Mouse (Mus musculus): ENCODE data around the gene Adat3. TPM values are rescaled to one million over a fixed set of nuclear protein-coding genes. Genes with fewer than 3 reads are reported as not detected.

Adat3 gene
- 5.6 and 6.7 TPM in 2 replicates for polyA plus RNA-seq (2015; fragmentation: Nextera tagmentation; extraction: Ambion mirVana)

GRCm38 (mm10) chr10:80602698-80603325 lies at the start of gene Adat3, which contains the start of gene Scamp4:
TSS of gene Adat3 (plus strand) at chr10:80602880.
TSS of gene Scamp4 (plus strand) at chr10:80602872.
- peaks cover 19% of the 10 kb centered on the region for H3K4me1 ChIP-seq (ENCODE audit: control insufficient read depth, insufficient read depth, low read length)
- peak; percentile 95 for ATAC-seq (ENCODE audit: insufficient read depth, low FRiP score)
- peak within 1 kb of the TSS; percentile 79 for H3K4me3 ChIP-seq (replicated peaks; ENCODE audit: low read length)
- no peaks in the 10 kb centered on the region for H3K27me3 ChIP-seq (ENCODE audit: control insufficient read depth, insufficient read depth, low read length)
- no peaks in the 10 kb centered on the region for H3K9me3 ChIP-seq (replicated peaks; ENCODE audit: control insufficient read depth, low read length)
- H3K9ac ChIP-seq (ENCODE audit: low read length), result peak within 1 kb of the TSS; percentile 84
- H3K4me2 ChIP-seq (ENCODE audit: low read depth, low read length), result peak within 1 kb of the TSS; percentile 89
- H3K36me3 ChIP-seq (ENCODE audit: control insufficient read depth, insufficient read depth, low read length), result peaks cover 9% of the 10 kb centered on the region
- H3K27ac ChIP-seq (ENCODE audit: low read length), result peak within 1 kb of the TSS; percentile 89
- WGBS, result under 1% methylated on average over 54 of the region's 54 CpGs

GRCm38 (mm10) chr10:80553575-80553974 lies 49.1 kb upstream of the Adat3 start:
- H3K4me1 ChIP-seq (ENCODE audit: control insufficient read depth, insufficient read depth, low read length), result peaks cover 15% of the 10 kb centered on the region; the same call in 1 of the 2 replicates
- no peak overlapping the region for H3K4me3 ChIP-seq (replicated peaks; ENCODE audit: low read length)
- H3K9me3 ChIP-seq (replicated peaks; ENCODE audit: control insufficient read depth, low read length), result no peaks in the 10 kb centered on the region
- H3K27me3 ChIP-seq (ENCODE audit: control insufficient read depth, insufficient read depth, low read length), result no peaks in the 10 kb centered on the region
- no peak overlapping the region for H3K4me2 ChIP-seq (ENCODE audit: low read depth, low read length)
- ATAC-seq (ENCODE audit: insufficient read depth, low FRiP score), result no peak
- no peak overlapping the region for H3K9ac ChIP-seq (ENCODE audit: low read length)
- no peak overlapping the region for H3K27ac ChIP-seq (ENCODE audit: low read length)
- WGBS, result 79% methylated on average over 8 of the region's 8 CpGs
- H3K36me3 ChIP-seq (ENCODE audit: control insufficient read depth, insufficient read depth, low read length), result 0 out of 2 replicates have a peak, but pooled peaks cover 4% of the 10 kb centered on the region

DNA sequence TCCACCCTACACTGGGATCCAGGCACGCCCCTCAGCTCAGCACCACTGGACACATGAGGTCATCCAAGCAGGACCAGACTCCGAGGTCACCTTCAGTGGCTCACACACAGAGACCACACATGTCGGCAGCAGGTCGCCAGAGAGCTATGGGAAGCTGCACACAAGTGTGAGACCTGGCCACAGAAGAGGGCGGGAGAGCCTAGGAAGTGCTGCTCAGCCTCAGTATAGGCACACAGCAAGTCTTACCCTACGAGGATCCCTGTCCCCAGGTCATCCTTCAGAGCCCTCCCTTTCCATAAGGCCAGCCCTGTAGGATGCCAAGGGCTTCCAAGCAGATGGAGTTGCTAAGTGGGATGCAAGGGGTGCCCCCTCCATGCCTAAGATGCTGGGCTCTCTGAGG lies 48.7 kb upstream of the Adat3 start:
- 77% methylated on average over 6 of the region's 6 CpGs for WGBS

DNA sequence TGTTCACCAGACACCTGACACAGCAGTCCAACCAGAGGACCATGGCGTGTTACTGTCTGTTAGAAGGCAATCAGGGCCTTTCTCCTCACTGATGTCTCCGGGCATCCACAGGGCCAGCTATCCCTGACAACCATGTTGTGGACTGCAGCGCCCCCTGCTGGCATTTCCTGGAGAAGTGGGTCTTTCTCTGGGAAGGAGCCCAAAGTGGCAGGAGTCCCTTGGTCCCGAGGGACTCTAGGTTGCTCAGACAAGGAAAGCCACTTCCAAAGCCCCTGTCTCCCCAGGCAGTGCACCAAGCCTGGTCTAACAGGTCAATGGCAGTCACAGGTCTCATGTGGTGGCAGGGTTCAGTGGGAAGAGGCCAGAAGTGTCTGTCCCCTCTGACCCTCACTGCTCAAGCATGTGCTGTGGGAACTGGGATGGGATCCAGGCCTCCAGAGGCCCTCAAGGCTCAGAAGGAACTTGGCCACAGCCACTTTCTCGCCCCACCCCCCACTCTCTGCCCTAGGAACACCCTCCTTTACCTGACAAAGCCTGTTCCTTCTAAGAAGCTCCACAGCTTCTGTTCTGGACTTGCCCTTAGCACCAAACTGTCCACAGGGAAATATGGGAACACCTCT lies 45.2 kb upstream of the Adat3 start:
- Histone ChIP-seq H3K4me2 (ENCODE audit: low read depth, low read length) (no peak overlapping the region), H3K27me3 (ENCODE audit: control insufficient read depth, insufficient read depth, low read length) (no peaks in the 10 kb centered on the region), H3K36me3 (ENCODE audit: control insufficient read depth, insufficient read depth, low read length) (no peaks in the 10 kb centered on the region), H3K4me3 (replicated peaks; ENCODE audit: low read length) (no peak overlapping the region), H3K9ac (ENCODE audit: low read length) (peak overlapping the region; percentile 40; the same call in 1 of the 2 replicates), H3K4me1 (ENCODE audit: control insufficient read depth, insufficient read depth, low read length) (peaks cover 32% of the 10 kb centered on the region), H3K27ac (ENCODE audit: low read length) (no peak overlapping the region), H3K9me3 (replicated peaks; ENCODE audit: control insufficient read depth, low read length) (no peaks in the 10 kb centered on the region)
- 32% methylated on average over 5 of the region's 5 CpGs for WGBS
- ATAC-seq (ENCODE audit: insufficient read depth, low FRiP score), result no peak

More for the DNA sequence above, 48.7 kb upstream of the Adat3 start:
- Histone ChIP-seq H3K27ac (ENCODE audit: low read length) (no peak overlapping the region), H3K9me3 (replicated peaks; ENCODE audit: control insufficient read depth, low read length) (no peaks in the 10 kb centered on the region), H3K9ac (ENCODE audit: low read length) (no peak overlapping the region), H3K4me3 (replicated peaks; ENCODE audit: low read length) (no peak overlapping the region), H3K27me3 (ENCODE audit: control insufficient read depth, insufficient read depth, low read length) (no peaks in the 10 kb centered on the region), H3K4me1 (ENCODE audit: control insufficient read depth, insufficient read depth, low read length) (peaks cover 15% of the 10 kb centered on the region; the same call in 1 of the 2 replicates), H3K36me3 (ENCODE audit: control insufficient read depth, insufficient read depth, low read length) (0 out of 2 replicates have a peak, but pooled peaks cover 4% of the 10 kb centered on the region), H3K4me2 (ENCODE audit: low read depth, low read length) (no peak overlapping the region)
- ATAC-seq (ENCODE audit: insufficient read depth, low FRiP score), result no peak

DNA sequence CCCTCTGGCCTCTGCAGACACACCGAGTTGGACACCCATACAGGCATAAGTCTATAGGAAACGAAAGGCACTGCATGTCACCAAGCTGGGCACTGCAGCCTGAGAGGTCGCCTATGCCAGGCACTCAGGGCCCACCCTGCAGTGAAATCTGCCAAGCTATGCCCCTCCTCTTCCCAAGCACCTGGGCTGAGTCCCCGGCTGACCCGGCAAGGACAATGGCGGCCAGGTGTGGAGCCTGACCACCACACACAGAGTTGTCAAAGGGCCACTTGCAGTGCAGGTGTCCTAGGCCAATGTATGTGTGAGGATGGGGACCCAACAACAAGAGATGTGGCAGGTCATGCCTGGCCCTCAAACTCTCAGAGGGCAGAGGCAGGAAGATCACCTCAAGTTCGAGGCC lies 43.2 kb upstream of the Adat3 start:
- WGBS, result 89% methylated on average over 7 of the region's 7 CpGs
- no peak overlapping the region for H3K4me2 ChIP-seq (ENCODE audit: low read depth, low read length)
- H3K36me3 ChIP-seq (ENCODE audit: control insufficient read depth, insufficient read depth, low read length), result no peaks in the 10 kb centered on the region
- ATAC-seq (ENCODE audit: insufficient read depth, low FRiP score), result no peak
- peaks cover 27% of the 10 kb centered on the region for H3K4me1 ChIP-seq (ENCODE audit: control insufficient read depth, insufficient read depth, low read length)
- H3K9ac ChIP-seq (ENCODE audit: low read length), result no peak overlapping the region; the same call in 1 of the 2 replicates
- H3K4me3 ChIP-seq (replicated peaks; ENCODE audit: low read length), result no peak overlapping the region
- no peaks in the 10 kb centered on the region for H3K9me3 ChIP-seq (replicated peaks; ENCODE audit: control insufficient read depth, low read length)
- no peaks in the 10 kb centered on the region for H3K27me3 ChIP-seq (ENCODE audit: control insufficient read depth, insufficient read depth, low read length)
- H3K27ac ChIP-seq (ENCODE audit: low read length), result no peak overlapping the region

DNA sequence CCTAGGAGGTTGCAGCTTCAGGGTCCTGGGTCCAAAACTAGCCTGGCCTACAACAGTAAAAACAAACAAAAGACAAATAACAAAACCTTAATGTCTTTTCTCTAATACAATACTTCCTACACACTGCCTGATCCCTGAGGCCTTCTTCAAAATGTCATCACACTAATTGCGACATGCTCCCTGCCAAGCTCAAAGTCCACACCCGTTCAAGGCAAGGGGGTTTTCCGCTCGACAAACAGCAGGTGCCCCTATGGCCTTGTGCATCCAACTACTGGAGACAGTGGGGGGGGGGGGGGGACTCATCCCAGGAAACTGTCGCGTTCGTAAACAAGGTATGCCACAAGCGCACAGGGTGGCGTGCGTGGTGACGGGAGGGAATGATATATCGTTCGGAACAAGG lies 42.1 kb upstream of the Adat3 start:
- H3K27me3 ChIP-seq (ENCODE audit: control insufficient read depth, insufficient read depth, low read length), result no peaks in the 10 kb centered on the region
- peak overlapping the region; percentile 85; the same call in 1 of the 2 replicates for H3K27ac ChIP-seq (ENCODE audit: low read length)
- H3K4me1 ChIP-seq (ENCODE audit: control insufficient read depth, insufficient read depth, low read length), result peaks cover 27% of the 10 kb centered on the region
- no peaks in the 10 kb centered on the region for H3K9me3 ChIP-seq (replicated peaks; ENCODE audit: control insufficient read depth, low read length)
- peak overlapping the region; percentile 85 for H3K4me2 ChIP-seq (ENCODE audit: low read depth, low read length)
- H3K4me3 ChIP-seq (replicated peaks; ENCODE audit: low read length), result peak overlapping the region; percentile 75
- H3K9ac ChIP-seq (ENCODE audit: low read length), result peak overlapping the region; percentile 93
- ATAC-seq (ENCODE audit: insufficient read depth, low FRiP score), result no peak
- H3K36me3 ChIP-seq (ENCODE audit: control insufficient read depth, insufficient read depth, low read length), result no peaks in the 10 kb centered on the region
- WGBS, result under 1% methylated on average over 13 of the region's 13 CpGs

- H3K27me3 ChIP-seq (ENCODE audit: control insufficient read depth, insufficient read depth, low read length), result no peaks in the 10 kb centered on the region
- H3K4me1 ChIP-seq (ENCODE audit: control insufficient read depth, insufficient read depth, low read length), result peaks cover 27% of the 10 kb centered on the region
- H3K4me3 ChIP-seq (replicated peaks; ENCODE audit: low read length), result peak within 1 kb of the TSS; percentile 75
- ATAC-seq (ENCODE audit: insufficient read depth, low FRiP score), result peak; percentile 87
- H3K4me2 ChIP-seq (ENCODE audit: low read depth, low read length), result peak within 1 kb of the TSS; percentile 85
- no peaks in the 10 kb centered on the region for H3K9me3 ChIP-seq (replicated peaks; ENCODE audit: control insufficient read depth, low read length)
- H3K9ac ChIP-seq (ENCODE audit: low read length), result peak within 1 kb of the TSS; percentile 93
- peak within 1 kb of the TSS; percentile 85 for H3K27ac ChIP-seq (ENCODE audit: low read length)
- under 1% methylated on average over 72 of the region's 72 CpGs for WGBS
- H3K36me3 ChIP-seq (ENCODE audit: control insufficient read depth, insufficient read depth, low read length), result no peaks in the 10 kb centered on the region
These were observed 41.4 kb upstream of the Adat3 start, which contains the start of gene Rexo1 for GRCm38 (mm10) chr10:80561116-80561944. TSS of gene Rexo1 (minus strand) at chr10:80561560.

DNA sequence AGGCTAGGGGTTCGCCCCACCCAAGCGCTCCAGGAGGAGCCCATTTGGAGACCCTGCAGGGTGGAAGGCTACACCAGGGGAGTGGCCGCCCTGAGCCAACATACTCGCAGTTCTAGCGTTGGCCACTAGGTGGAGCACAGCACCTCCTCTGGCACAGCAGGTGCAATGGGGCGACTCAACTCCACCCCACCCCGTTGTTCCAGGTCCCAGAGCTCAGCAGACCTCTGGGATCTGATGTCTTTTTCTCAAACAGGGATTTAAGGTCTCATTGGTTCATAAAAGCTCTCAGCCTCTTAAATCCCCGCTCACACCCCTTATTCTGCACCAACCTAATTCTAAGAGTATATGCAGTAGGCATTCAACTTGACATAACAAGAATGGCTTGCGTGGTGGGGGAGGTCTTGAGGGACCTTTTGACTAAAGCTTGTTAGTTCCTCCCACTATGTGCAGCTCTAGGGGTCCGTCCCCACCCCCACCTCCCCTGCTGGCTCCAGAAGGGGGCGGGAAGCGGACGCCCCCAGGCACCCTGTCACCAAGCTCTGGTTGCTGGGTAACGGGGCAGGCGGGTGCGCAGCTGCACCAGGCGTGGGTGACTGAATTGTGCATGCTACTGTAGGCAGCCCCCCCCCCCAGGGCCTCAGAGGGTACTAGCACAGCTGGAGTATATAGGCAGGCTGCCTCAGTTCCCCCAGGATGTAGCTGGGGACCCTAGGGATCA lies 36.1 kb upstream of the Adat3 start:
- no peak overlapping the region for H3K9ac ChIP-seq (ENCODE audit: low read length)

More for the DNA sequence above, 36.1 kb upstream of the Adat3 start:
- Histone ChIP-seq H3K27me3 (ENCODE audit: control insufficient read depth, insufficient read depth, low read length) (no peaks in the 10 kb centered on the region), H3K4me3 (replicated peaks; ENCODE audit: low read length) (no peak overlapping the region), H3K9me3 (replicated peaks; ENCODE audit: control insufficient read depth, low read length) (no peaks in the 10 kb centered on the region), H3K36me3 (ENCODE audit: control insufficient read depth, insufficient read depth, low read length) (no peaks in the 10 kb centered on the region), H3K27ac (ENCODE audit: low read length) (no peak overlapping the region), H3K4me2 (ENCODE audit: low read depth, low read length) (no peak overlapping the region), H3K4me1 (ENCODE audit: control insufficient read depth, insufficient read depth, low read length) (peaks cover 32% of the 10 kb centered on the region)
- 28% methylated on average over 17 of the region's 17 CpGs for WGBS
- no peak for ATAC-seq (ENCODE audit: insufficient read depth, low FRiP score)
